Mouse (Mus musculus) ES-E14 (cell line): ENCODE data around the gene Poll. TPM values are rescaled to one million over a fixed set of nuclear protein-coding genes. Genes with fewer than 3 reads are reported as not detected.

ENCODE experiments used
- DNase-seq: peaks from one replicate; pipeline ENCODE4 v3.0.0-alpha.2; 2013; ENCODE audit warnings: low read depth, low spot score
- H3K27ac ChIP-seq: 2 replicates; pipeline ENCODE4 v1.5.1; 2012; ENCODE audit warnings: low read depth, mild to moderate bottlenecking, low read length, moderate library complexity, mixed read lengths; ENCODE audit not compliant: poor library complexity, insufficient read depth, severe bottlenecking
- H3K36me3 ChIP-seq: 2 replicates; pipeline ENCODE4 v1.6.1; 2012; ENCODE audit warnings: mild to moderate bottlenecking, low read length, moderate library complexity, mixed read lengths; ENCODE audit not compliant: control insufficient read depth, poor library complexity, insufficient read depth, severe bottlenecking
- H3K4me1 ChIP-seq, 2 experiments: fragments of 150-350 bp in 1 of 2; sonication (generic) in 1 of 2; 2 replicates each; pipeline ENCODE4 v1.6.1; 2012; ENCODE audit warnings: low read length in 2 of 2, mild to moderate bottlenecking in 1 of 2, mixed read lengths in 1 of 2; ENCODE audit not compliant: control insufficient read depth in 2 of 2, insufficient read depth in 2 of 2, poor library complexity in 1 of 2
- H3K4me3 ChIP-seq, 2 experiments: fragments of 150-350 bp in 1 of 2; sonication (generic) in 1 of 2; 2 replicates each; pipeline ENCODE4 v1.5.1; 2012; ENCODE audit warnings: low read length in 2 of 2, low read depth in 1 of 2, mild to moderate bottlenecking in 1 of 2, mixed read lengths in 1 of 2; ENCODE audit not compliant: insufficient read depth in 1 of 2, poor library complexity in 1 of 2, severe bottlenecking in 1 of 2
- H3K9ac ChIP-seq: 2 replicates; pipeline ENCODE4 v1.6.1; 2012; ENCODE audit warnings: low read depth, mild to moderate bottlenecking, low read length, mixed read lengths; ENCODE audit not compliant: poor library complexity, insufficient read depth, severe bottlenecking
- H3K9me3 ChIP-seq: fragments of 150-350 bp; sonication (generic); 2 replicates; pipeline ENCODE4 v1.6.1; 2012; ENCODE audit warnings: low read depth, mild to moderate bottlenecking, low read length; ENCODE audit not compliant: control insufficient read depth, insufficient read depth
- CHD2 ChIP-seq: IDR thresholded peaks from 2 replicates; pipeline ENCODE4 v1.6.1; 2014; ENCODE audit warnings: mild to moderate bottlenecking, low read depth, low read length, inconsistent platforms
- HCFC1 ChIP-seq: IDR thresholded peaks from 2 replicates; pipeline ENCODE4 v1.6.1; 2012; ENCODE audit warnings: low read length, inconsistent platforms, borderline replicate concordance; ENCODE audit not compliant: insufficient read depth
- MAFK ChIP-seq: IDR thresholded peaks from 2 replicates; pipeline ENCODE4 v1.6.1; 2014; ENCODE audit warnings: mild to moderate bottlenecking, low read depth, low read length, inconsistent platforms; ENCODE audit not compliant: insufficient read depth
- ZC3H11A ChIP-seq: IDR thresholded peaks from 2 replicates; pipeline ENCODE4 v1.6.1; 2012; ENCODE audit warnings: low read depth, mild to moderate bottlenecking, inconsistent platforms, low read length, borderline replicate concordance
- ZNF384 ChIP-seq: IDR thresholded peaks from 2 replicates; pipeline ENCODE4 v1.6.1; 2012; ENCODE audit warnings: low read depth, low read length, inconsistent platforms
- in situ Hi-C, 2 experiments: fragments of 600-800 bp; cut with MboI; formaldehyde crosslinking; loops; one replicate each; pipeline ENCODE4 v1.15.1; 2025; ENCODE audit warnings: low sequenced_read_pairs in 2 of 2, inconsistent platforms in 1 of 2; ENCODE audit not compliant: unreplicated experiment in 2 of 2
- total RNA-seq: library from RNA; depleted of rRNA; stranded (reverse); fragments of 300-350 nt; gene quantifications from 2 replicates; pipeline ENCODE4 v1.2.3, GENCODE M21; 2012

Gene Poll
- total RNA-seq, 1 experiment, result 13.4 TPM

DNA sequence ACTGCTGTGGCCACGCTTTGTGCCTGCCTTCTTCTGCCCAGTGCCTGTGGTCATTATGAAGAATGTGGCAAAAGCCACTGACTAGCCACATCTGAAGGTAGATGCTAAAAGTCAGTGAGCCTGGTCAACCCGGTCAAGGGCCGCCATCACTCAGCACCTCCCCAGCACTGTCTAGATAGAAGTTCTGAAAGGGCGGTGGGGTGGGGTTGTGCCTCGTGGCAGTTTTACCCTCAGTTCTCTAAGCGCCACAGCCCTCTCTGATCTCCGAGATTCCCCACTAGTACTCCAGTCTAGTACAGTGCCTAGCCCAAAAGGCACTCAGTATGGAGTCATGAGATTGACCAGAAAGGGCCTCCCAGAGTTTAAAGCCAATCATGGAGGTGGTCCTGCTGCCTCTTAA is 33.7 kb upstream of the Poll start:
- H3K4me1 ChIP-seq, result no peaks in the 10 kb centered on the region
- no peak overlapping the region for H3K9ac ChIP-seq
- H3K4me3 ChIP-seq, result no peak overlapping the region
- no peaks in the 10 kb centered on the region for H3K36me3 ChIP-seq
- in situ Hi-C loops, result no loop called here
- DNase-seq, result no peak
- no peaks in the 10 kb centered on the region for H3K9me3 ChIP-seq
- no peak overlapping the region for H3K27ac ChIP-seq
- TF ChIP-seq HCFC1 (no peak), CHD2 (no peak), ZNF384 (no peak), ZC3H11A (no peak), MAFK (no peak)

DNA sequence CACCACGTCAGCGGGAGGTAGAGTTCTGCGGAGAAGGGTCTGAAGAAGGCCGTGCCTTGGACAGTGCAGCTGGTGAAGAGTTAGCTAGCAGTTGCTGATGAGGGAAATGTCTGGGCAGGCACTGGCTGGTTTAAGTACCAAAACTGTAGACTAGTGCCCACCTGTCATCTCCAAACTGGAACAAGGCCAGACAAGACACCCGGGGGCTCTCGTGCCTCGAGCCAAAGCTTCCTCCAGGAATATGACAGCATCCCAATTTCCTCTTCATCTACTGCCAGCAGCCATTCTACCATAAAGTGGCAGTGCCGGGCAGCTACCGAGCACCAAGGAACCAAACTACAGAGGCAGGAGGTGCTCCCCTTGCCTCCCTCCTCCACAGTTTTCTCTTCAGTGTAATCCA is 32.6 kb upstream of the Poll start:
- Histone ChIP-seq H3K4me3 (no peak overlapping the region), H3K4me1 (no peaks in the 10 kb centered on the region), H3K36me3 (no peaks in the 10 kb centered on the region), H3K27ac (no peak overlapping the region), H3K9me3 (no peaks in the 10 kb centered on the region), H3K9ac (no peak overlapping the region)
- no peak for DNase-seq
- in situ Hi-C loops, result no loop called here
- TF ChIP-seq ZNF384 (no peak), ZC3H11A (no peak), HCFC1 (no peak), CHD2 (no peak), MAFK (no peak)

DNA sequence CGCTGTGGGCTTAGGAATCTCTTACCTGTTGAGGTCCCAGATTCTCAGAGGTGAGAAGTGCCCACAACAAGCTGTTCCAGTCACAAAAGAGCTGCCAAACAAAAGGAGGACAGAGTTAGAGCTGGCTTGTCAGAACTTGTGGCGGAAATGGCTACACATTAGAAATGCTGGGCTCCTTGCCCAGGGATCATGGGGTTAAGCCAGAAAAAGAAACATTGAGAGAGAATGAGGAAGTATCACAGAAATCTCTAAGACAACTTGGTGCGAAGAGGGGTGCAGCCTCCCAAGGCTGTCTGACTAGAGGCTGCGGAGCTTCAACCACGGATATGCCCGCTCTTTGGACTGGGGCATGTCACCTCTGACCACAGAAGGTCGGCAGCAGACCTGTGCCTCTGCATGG is 31.4 kb upstream of the Poll start:
- DNase-seq, result no peak
- no peak overlapping the region for H3K27ac ChIP-seq
- no peaks in the 10 kb centered on the region for H3K9me3 ChIP-seq
- H3K4me1 ChIP-seq, result no peaks in the 10 kb centered on the region
- TF ChIP-seq MAFK (no peak), ZC3H11A (no peak), ZNF384 (no peak), CHD2 (no peak), HCFC1 (no peak)
- no peak overlapping the region for H3K9ac ChIP-seq
- in situ Hi-C loops, result no loop called here
- no peaks in the 10 kb centered on the region for H3K36me3 ChIP-seq
- no peak overlapping the region for H3K4me3 ChIP-seq

DNA sequence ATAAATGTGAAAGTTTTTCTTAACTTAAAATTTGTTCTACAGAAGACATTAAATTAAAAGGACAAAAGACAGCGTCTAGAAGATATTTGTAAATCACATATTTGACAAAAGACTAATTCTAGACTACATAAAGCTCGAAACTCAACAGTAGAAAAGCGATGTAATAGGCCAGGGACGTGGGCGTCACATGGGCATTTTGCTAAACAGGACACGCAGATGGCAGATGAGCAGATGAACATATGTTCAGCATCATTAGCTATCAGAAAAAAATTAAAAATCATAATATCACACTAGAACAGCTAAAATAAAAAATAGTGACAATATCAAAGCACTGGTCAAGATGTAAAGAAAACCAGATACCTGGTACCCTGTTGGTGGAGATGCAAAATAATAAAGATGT is 29.4 kb upstream of the Poll start:
- H3K9me3 ChIP-seq, result no peaks in the 10 kb centered on the region
- H3K4me3 ChIP-seq, result no peak overlapping the region
- no peak for DNase-seq
- no peaks in the 10 kb centered on the region for H3K36me3 ChIP-seq
- TF ChIP-seq ZC3H11A, result no peak
- no peak for TF ChIP-seq HCFC1
- TF ChIP-seq ZNF384, result no peak
- no peak for TF ChIP-seq MAFK
- no peak for TF ChIP-seq CHD2
- no peak overlapping the region for H3K27ac ChIP-seq
- H3K9ac ChIP-seq, result no peak overlapping the region
- no peaks in the 10 kb centered on the region for H3K4me1 ChIP-seq
- in situ Hi-C loops, result no loop called here

DNA sequence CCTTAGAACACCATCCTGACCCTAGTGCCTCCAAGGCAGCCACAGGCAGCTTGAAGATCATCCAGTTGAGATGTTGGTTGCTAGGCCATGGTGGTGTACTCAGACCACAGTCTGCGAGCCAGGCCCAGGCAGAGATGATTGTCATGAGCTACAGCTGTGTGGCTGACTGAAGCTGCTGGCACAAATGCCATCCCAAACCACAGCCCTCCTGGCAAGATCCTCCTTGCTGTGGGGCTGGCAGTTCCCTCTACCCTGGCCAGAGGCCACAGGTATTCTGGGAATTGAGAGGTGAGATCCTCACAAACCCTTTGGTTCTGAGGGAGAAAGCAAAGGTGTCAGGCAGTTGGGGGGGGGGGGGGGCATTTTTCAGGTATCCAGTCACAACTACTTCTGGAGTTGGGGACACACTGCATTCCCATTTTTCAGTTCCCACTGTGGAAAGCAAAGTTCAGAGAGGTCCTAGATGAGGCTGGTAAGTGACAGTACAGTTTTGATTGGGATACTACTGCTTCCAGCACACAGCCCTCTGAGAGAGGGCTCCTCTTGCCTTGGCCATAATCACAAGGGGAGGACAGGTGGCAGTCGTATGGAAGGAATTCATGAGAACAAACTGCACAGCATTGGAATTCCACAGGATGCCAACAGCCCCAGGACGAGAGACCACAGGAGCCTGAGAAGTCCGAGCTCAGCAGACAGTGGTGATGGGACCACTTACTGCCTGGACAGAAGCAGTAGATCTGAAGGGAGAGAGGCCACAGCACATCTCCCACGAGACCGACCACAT is 27.4 kb upstream of the Poll start:
- no peak for TF ChIP-seq ZC3H11A
- TF ChIP-seq CHD2, result no peak
- TF ChIP-seq HCFC1, result no peak
- TF ChIP-seq ZNF384, result no peak
- TF ChIP-seq MAFK, result no peak
- no peaks in the 10 kb centered on the region for H3K9me3 ChIP-seq
- H3K36me3 ChIP-seq, result no peaks in the 10 kb centered on the region
- no peaks in the 10 kb centered on the region for H3K4me1 ChIP-seq
- H3K9ac ChIP-seq, result no peak overlapping the region
- DNase-seq, result no peak
- no peak overlapping the region for H3K4me3 ChIP-seq
- H3K27ac ChIP-seq, result no peak overlapping the region
- in situ Hi-C loops, result no loop called here
